Mouse (Mus musculus): Measurements from ENCODE around the gene Rgs3. TPM values are rescaled to one million over a fixed set of nuclear protein-coding genes. Genes with fewer than 3 reads are reported as not detected.

Rgs3 gene
- polyA plus RNA-seq, 1 experiment from 2014 or later = 66.9 TPM

GRCm38 (mm10) chr4:62677047-62677737 lies 117.5 kb downstream of the Rgs3 start:
- Histone ChIP-seq H3K4me1 (ENCODE audit: control insufficient read depth, insufficient read depth, low read length) (peaks cover 52% of the 10 kb centered on the region), H3K27ac (ENCODE audit: low read length) (no peak overlapping the region), H3K9ac (ENCODE audit: low read depth, low read length) (peak overlapping the region; percentile 5; the same call in 1 of the 2 replicates), H3K4me2 (ENCODE audit: low read length) (peak overlapping the region; percentile 87), H3K27me3 (ENCODE audit: control insufficient read depth, insufficient read depth, low read depth, low read length) (no peaks in the 10 kb centered on the region), H3K4me3 (ENCODE audit: low read depth, low read length) (peak overlapping the region; percentile 8; the same call in 1 of the 2 replicates), H3K9me3 (replicated peaks; ENCODE audit: control insufficient read depth, low read length, poor library complexity, severe bottlenecking) (no peaks in the 10 kb centered on the region), H3K36me3 (ENCODE audit: control insufficient read depth, insufficient read depth, low read length) (no peaks in the 10 kb centered on the region)
- no peak for ATAC-seq
- WGBS = 50% methylated on average over 10 of the region's 10 CpGs

DNA sequence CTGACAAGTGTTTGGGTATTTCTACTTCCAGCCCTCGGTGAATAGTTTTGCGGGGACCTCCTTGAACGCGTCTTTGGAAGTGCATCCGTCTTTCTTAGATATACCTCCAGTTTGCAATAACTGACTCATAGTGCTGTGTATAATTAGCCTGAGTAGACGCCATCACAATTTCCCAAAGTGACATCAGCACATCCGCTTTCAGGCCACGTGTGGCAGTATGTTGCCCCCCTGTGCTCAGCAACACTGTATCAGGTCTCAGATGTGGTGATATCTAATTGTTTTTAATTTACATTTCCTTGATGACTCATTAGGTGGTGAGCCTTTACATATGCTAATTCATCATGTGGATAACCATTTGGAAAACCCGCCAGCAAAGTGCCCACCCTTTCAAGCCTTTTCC lies 119.5 kb downstream of the Rgs3 start:
- no peaks in the 10 kb centered on the region for H3K27me3 ChIP-seq (ENCODE audit: control insufficient read depth, insufficient read depth, low read depth, low read length)
- no peaks in the 10 kb centered on the region for H3K36me3 ChIP-seq (ENCODE audit: control insufficient read depth, insufficient read depth, low read length)
- no peak overlapping the region for H3K9ac ChIP-seq (ENCODE audit: low read depth, low read length)
- H3K4me1 ChIP-seq (ENCODE audit: control insufficient read depth, insufficient read depth, low read length) = peaks cover 50% of the 10 kb centered on the region
- no peak overlapping the region for H3K4me3 ChIP-seq (ENCODE audit: low read depth, low read length)
- H3K9me3 ChIP-seq (replicated peaks; ENCODE audit: control insufficient read depth, low read length, poor library complexity, severe bottlenecking) = no peaks in the 10 kb centered on the region
- H3K4me2 ChIP-seq (ENCODE audit: low read length) = no peak overlapping the region
- H3K27ac ChIP-seq (ENCODE audit: low read length) = no peak overlapping the region
- no peak for ATAC-seq
- WGBS = 78% methylated on average over 9 of the region's 9 CpGs

DNA sequence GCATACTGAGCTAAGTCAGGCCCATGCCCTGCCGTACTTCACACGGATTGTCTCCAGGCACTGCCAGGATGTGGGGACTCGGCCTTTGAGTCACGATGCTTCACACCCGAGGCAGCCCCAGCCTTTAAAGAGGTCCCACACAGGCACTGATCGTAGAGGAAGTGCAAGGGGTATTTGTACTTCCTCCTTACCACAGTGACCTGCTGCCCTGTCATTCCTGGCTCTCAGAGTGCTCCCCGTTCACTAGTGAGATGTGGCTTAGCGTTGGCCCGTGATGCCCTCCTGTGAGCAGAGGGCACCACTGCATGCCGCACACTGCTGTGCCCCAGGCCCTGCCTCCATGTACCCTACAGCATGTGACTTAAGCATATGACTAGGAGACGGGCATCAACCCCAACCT lies 121.8 kb downstream of the Rgs3 start:
- WGBS = 78% methylated on average over 11 of the region's 11 CpGs
- Histone ChIP-seq H3K4me2 (ENCODE audit: low read length) (no peak overlapping the region), H3K27ac (ENCODE audit: low read length) (no peak overlapping the region), H3K27me3 (ENCODE audit: control insufficient read depth, insufficient read depth, low read depth, low read length) (no peaks in the 10 kb centered on the region), H3K4me1 (ENCODE audit: control insufficient read depth, insufficient read depth, low read length) (peaks cover 47% of the 10 kb centered on the region), H3K9ac (ENCODE audit: low read depth, low read length) (no peak overlapping the region), H3K9me3 (replicated peaks; ENCODE audit: control insufficient read depth, low read length, poor library complexity, severe bottlenecking) (no peaks in the 10 kb centered on the region), H3K4me3 (ENCODE audit: low read depth, low read length) (no peak overlapping the region), H3K36me3 (ENCODE audit: control insufficient read depth, insufficient read depth, low read length) (no peaks in the 10 kb centered on the region)
- ATAC-seq = no peak

- no peak for ATAC-seq
- 87% methylated on average over 8 of the region's 8 CpGs for whole genome bisulfite sequencing
Measured at GRCm38 (mm10) chr4:62682371-62682770, 122.7 kb downstream of the Rgs3 start.

DNA sequence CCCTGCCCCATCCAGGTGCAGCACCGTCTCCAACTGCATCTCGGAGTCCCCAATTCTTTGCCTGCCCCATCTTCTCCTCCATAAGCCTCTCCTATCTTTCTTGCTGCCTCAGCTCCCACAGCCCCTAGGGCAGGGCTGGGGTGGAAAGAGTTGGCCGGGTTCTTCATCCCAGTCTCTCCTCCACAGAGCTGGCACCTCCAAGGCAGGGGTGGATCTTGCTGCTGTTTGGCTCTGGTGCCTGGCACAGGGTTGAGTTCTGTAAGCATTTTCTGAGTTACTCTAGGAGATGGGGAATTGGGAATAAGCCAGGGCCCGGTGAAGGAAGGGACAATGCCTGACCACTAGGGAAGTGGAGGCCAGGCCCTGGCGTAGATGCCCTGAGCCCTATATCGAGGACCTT lies 123.5 kb downstream of the Rgs3 start:
- no peaks in the 10 kb centered on the region for H3K9me3 ChIP-seq (replicated peaks; ENCODE audit: control insufficient read depth, low read length, poor library complexity, severe bottlenecking)
- no peak overlapping the region for H3K9ac ChIP-seq (ENCODE audit: low read depth, low read length)
- no peaks in the 10 kb centered on the region for H3K36me3 ChIP-seq (ENCODE audit: control insufficient read depth, insufficient read depth, low read length)
- H3K27ac ChIP-seq (ENCODE audit: low read length) = no peak overlapping the region
- H3K4me1 ChIP-seq (ENCODE audit: control insufficient read depth, insufficient read depth, low read length) = peaks cover 35% of the 10 kb centered on the region
- H3K4me3 ChIP-seq (ENCODE audit: low read depth, low read length) = no peak overlapping the region
- WGBS = 92% methylated on average over 6 of the region's 6 CpGs
- no peak overlapping the region for H3K4me2 ChIP-seq (ENCODE audit: low read length)
- ATAC-seq = no peak
- H3K27me3 ChIP-seq (ENCODE audit: control insufficient read depth, insufficient read depth, low read depth, low read length) = no peaks in the 10 kb centered on the region

More at GRCm38 (mm10) chr4:62682371-62682770, 122.7 kb downstream of the Rgs3 start:
- Histone ChIP-seq H3K36me3 (ENCODE audit: control insufficient read depth, insufficient read depth, low read length) (no peaks in the 10 kb centered on the region), H3K27ac (ENCODE audit: low read length) (no peak overlapping the region), H3K9me3 (replicated peaks; ENCODE audit: control insufficient read depth, low read length, poor library complexity, severe bottlenecking) (no peaks in the 10 kb centered on the region), H3K4me2 (ENCODE audit: low read length) (no peak overlapping the region), H3K4me3 (ENCODE audit: low read depth, low read length) (no peak overlapping the region), H3K9ac (ENCODE audit: low read depth, low read length) (no peak overlapping the region), H3K4me1 (ENCODE audit: control insufficient read depth, insufficient read depth, low read length) (peaks cover 42% of the 10 kb centered on the region), H3K27me3 (ENCODE audit: control insufficient read depth, insufficient read depth, low read depth, low read length) (no peaks in the 10 kb centered on the region)

DNA sequence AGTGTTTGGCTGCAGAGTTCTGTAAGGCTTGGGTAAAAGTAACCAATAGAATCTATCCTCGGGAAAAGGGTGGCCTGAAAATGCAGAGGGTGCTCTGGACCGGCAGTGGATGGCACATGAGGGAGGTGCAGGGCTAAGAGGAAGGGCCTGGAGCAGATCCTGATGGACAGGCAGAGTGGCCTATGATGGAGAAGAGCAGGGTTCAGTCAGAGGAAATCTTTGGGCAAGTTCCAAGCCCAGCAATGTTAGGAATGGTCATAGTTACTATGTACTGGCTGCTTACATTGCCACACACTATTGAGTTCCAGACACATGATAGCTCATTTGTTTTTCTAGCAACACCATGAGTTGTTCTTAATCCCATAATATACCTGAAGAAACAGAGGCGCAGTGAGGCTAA lies 124.7 kb downstream of the Rgs3 start:
- Histone ChIP-seq H3K9me3 (replicated peaks; ENCODE audit: control insufficient read depth, low read length, poor library complexity, severe bottlenecking) (no peaks in the 10 kb centered on the region), H3K9ac (ENCODE audit: low read depth, low read length) (no peak overlapping the region), H3K27ac (ENCODE audit: low read length) (no peak overlapping the region), H3K36me3 (ENCODE audit: control insufficient read depth, insufficient read depth, low read length) (no peaks in the 10 kb centered on the region), H3K4me1 (ENCODE audit: control insufficient read depth, insufficient read depth, low read length) (peaks cover 25% of the 10 kb centered on the region), H3K27me3 (ENCODE audit: control insufficient read depth, insufficient read depth, low read depth, low read length) (no peaks in the 10 kb centered on the region), H3K4me3 (ENCODE audit: low read depth, low read length) (no peak overlapping the region), H3K4me2 (ENCODE audit: low read length) (no peak overlapping the region)
- 80% methylated on average over 3 of the region's 3 CpGs for WGBS
- no peak for ATAC-seq

DNA sequence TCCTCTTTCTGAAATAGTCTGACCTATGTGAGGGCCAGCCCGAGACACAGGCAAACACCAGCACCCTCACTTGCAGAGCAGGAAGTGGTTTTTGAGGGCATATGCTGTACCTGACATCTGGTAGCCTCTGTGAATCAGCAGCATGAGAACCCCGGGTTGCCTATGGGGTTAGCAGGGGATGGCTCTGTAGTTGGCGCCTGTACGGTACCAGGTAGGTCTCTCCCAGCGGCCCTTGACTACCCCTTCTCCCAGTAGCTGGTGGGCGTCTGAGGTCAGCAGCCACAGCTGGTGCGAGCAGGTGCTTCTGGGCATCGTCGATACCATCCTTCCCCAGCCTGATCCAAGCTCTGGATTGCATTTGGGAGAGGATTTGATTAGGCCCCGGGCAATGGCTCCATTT lies 125.6 kb downstream of the Rgs3 start:
- no peak for ATAC-seq
- 80% methylated on average over 10 of the region's 10 CpGs for WGBS
- H3K4me3 ChIP-seq (ENCODE audit: low read depth, low read length) = no peak overlapping the region
- no peak overlapping the region for H3K9ac ChIP-seq (ENCODE audit: low read depth, low read length)
- H3K27me3 ChIP-seq (ENCODE audit: control insufficient read depth, insufficient read depth, low read depth, low read length) = no peaks in the 10 kb centered on the region
- H3K4me2 ChIP-seq (ENCODE audit: low read length) = no peak overlapping the region
- H3K4me1 ChIP-seq (ENCODE audit: control insufficient read depth, insufficient read depth, low read length) = peaks cover 24% of the 10 kb centered on the region
- no peaks in the 10 kb centered on the region for H3K9me3 ChIP-seq (replicated peaks; ENCODE audit: control insufficient read depth, low read length, poor library complexity, severe bottlenecking)
- no peaks in the 10 kb centered on the region for H3K36me3 ChIP-seq (ENCODE audit: control insufficient read depth, insufficient read depth, low read length)
- H3K27ac ChIP-seq (ENCODE audit: low read length) = no peak overlapping the region

GRCm38 (mm10) chr4:62686769-62687168 lies 127.1 kb downstream of the Rgs3 start:
- 0 out of 2 replicates have a peak overlapping the region, but pooled peaks have one; percentile 6 for H3K9ac ChIP-seq (ENCODE audit: low read depth, low read length)
- H3K4me2 ChIP-seq (ENCODE audit: low read length) = no peak overlapping the region
- H3K9me3 ChIP-seq (replicated peaks; ENCODE audit: control insufficient read depth, low read length, poor library complexity, severe bottlenecking) = no peaks in the 10 kb centered on the region
- peaks cover 18% of the 10 kb centered on the region for H3K4me1 ChIP-seq (ENCODE audit: control insufficient read depth, insufficient read depth, low read length)
- WGBS = 21% methylated on average over 1 of the region's 1 CpGs
- H3K27me3 ChIP-seq (ENCODE audit: control insufficient read depth, insufficient read depth, low read depth, low read length) = no peaks in the 10 kb centered on the region
- no peak overlapping the region for H3K27ac ChIP-seq (ENCODE audit: low read length)
- H3K36me3 ChIP-seq (ENCODE audit: control insufficient read depth, insufficient read depth, low read length) = peaks cover 12% of the 10 kb centered on the region
- no peak overlapping the region for H3K4me3 ChIP-seq (ENCODE audit: low read depth, low read length)
- ATAC-seq = no peak

DNA sequence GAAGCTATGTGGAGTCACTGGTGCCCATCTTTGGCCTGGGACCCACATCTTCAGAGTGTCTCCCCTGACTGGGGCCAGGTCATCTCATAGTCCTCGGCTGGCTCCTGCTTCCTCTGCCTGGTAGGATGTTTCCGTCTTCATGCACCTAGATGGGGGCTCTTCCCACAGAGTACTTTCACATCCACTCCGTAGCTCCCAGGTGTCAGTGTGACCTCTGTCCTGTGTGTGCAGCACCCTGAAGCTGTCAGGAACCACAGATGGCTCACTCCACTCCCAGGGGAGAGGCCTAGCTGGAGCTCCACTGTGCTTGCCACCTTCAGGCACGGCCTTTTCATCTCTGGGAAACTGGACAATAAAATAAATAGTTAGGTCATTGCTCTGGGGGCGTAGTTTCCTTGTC lies 128.5 kb downstream of the Rgs3 start:
- no peaks in the 10 kb centered on the region for H3K27me3 ChIP-seq (ENCODE audit: control insufficient read depth, insufficient read depth, low read depth, low read length)
- peaks cover 18% of the 10 kb centered on the region for H3K4me1 ChIP-seq (ENCODE audit: control insufficient read depth, insufficient read depth, low read length)
- no peak overlapping the region for H3K9ac ChIP-seq (ENCODE audit: low read depth, low read length)
- H3K4me2 ChIP-seq (ENCODE audit: low read length) = no peak overlapping the region
- no peak overlapping the region for H3K4me3 ChIP-seq (ENCODE audit: low read depth, low read length)
- H3K27ac ChIP-seq (ENCODE audit: low read length) = no peak overlapping the region
- H3K36me3 ChIP-seq (ENCODE audit: control insufficient read depth, insufficient read depth, low read length) = peaks cover 18% of the 10 kb centered on the region
- ATAC-seq = no peak
- WGBS = 84% methylated on average over 5 of the region's 5 CpGs
- no peaks in the 10 kb centered on the region for H3K9me3 ChIP-seq (replicated peaks; ENCODE audit: control insufficient read depth, low read length, poor library complexity, severe bottlenecking)
